Mouse (Mus musculus) right cerebral cortex, adult 2 months (tissue): ENCODE measurements around the gene Rpgrip1l.

Source experiments
- DNase-seq, 2 experiments: peaks; one replicate each; pipeline ENCODE4 v3.0.0; 2021 to 2022; ENCODE audit warnings: low spot score in 2 of 2

Gene Rpgrip1l

GRCm38 (mm10) chr8:91273493-91273892 is 39.6 kb downstream of the Rpgrip1l start:
- DNase-seq: no peak

- DNase-seq: no peak
Observed at GRCm38 (mm10) chr8:91269374-91269958, 43.6 kb downstream of the Rpgrip1l start.

DNA sequence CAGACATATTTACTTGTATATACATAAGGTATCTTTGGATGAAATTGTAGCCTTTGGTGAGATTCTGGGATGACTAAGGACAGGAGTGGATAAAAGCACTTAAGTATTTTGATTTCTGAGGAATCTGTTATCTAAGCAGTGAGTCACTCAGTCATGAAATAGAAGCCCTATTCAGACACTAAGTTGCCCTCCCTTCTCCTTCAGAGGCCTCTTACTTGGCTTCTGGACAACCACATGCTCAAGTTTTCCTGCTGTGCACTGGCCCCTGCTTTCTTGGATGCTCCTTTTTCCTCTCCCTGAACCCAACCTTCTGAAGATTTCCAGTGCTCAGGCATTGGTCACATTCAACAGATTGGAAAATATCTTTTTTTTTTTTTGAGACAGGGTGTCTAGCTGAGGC is 48.5 kb downstream of the Rpgrip1l start:
- no peak for DNase-seq

GRCm38 (mm10) chr8:91263939-91264338 is 49.1 kb downstream of the Rpgrip1l start:
- no peak for DNase-seq

DNA sequence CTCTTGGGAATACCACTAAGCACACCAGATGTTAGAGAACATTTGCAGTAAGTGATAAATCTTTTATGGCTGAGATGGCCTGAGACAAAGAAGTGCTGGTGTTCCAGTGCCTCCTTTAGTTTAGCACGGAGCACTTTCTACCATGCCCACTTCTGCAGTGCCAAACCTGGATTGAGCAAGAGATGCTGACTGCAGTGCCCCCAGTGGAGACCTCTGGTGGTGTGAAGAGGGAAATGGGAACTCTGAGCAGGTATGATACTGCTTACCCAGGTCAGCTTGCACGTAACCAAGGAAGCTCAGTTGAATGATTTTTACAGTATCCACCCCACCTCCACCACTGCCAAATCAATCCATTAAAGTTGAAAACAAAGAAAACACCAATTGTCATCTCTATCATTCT is 51.5 kb downstream of the Rpgrip1l start:
- DNase-seq: no peak

DNA sequence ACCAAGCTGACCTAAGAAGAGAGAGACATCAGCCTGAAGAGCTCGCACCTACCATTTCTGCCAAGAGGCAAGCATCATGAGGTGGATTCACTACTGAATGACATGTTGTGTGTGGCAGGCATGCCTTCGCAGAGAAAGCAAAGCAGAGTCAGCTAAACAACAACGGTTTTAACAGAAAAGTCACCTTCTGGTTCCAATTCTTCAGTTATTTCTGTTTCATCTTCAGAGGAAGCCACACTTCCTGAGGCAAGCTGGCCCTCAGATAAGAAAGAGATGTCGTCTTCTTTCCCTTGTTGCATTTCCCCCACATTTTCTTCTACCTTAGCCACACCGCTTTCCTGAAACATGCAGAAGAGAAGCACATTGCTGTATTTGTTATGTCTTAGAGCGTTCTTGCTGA is 62.1 kb downstream of the Rpgrip1l start:
- no peak for DNase-seq

DNA sequence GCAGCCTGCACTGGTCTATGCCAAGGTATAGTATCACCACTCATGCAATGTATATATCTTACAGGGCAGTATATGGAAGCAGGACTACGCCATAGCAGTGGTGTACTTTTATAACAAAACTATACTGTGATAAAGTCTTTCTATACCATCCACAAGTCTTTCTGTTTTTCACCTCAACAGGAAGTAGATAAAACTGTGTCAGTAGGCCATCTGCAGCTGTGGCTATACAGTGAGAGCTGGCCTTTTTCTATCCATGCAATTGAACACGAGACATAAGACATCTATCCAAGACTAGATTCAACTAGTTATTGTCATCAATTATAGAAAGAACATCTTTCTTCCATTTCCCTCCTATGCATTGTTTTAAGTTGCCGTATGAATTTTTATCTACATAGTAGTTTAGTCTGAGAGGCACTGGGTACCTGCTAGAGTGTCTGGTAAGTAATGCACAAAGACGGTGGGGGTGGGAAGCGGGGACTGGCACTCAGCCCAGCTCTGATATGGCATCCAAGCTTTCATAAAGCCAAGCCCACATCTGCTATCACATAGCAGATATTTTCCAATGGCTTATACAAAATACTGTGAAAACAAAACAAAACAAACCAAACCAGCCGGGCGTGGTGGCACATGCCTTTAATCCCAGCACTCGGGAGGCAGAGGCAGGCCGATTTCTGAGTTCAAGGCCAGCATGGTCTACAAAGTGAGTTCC is 63.1 kb downstream of the Rpgrip1l start:
- DNase-seq: peak in 1 of 2 experiments; percentile 16

GRCm38 (mm10) chr8:91245821-91246454 is 67.1 kb downstream of the Rpgrip1l start:
- DNase-seq: no peak

DNA sequence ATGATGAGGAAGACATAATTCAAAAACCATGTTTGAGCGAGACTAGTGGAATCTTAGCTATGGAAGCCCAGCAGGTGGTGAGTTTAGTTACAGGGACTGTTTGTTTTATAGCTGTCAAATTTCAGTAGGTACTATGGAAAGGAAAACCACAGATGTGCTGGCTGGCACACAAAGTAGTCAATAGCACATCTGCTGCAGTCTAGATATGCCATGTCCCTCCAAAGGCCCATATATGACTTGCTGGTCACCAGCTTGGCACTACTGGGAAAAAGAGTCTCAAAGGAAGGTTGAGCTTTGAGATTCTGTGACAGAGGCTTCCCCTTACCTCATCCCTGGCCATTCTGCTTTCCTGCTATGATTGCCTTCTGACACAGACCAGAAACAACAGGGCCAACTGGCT is 70.3 kb downstream of the Rpgrip1l start:
- DNase-seq: no peak

DNA sequence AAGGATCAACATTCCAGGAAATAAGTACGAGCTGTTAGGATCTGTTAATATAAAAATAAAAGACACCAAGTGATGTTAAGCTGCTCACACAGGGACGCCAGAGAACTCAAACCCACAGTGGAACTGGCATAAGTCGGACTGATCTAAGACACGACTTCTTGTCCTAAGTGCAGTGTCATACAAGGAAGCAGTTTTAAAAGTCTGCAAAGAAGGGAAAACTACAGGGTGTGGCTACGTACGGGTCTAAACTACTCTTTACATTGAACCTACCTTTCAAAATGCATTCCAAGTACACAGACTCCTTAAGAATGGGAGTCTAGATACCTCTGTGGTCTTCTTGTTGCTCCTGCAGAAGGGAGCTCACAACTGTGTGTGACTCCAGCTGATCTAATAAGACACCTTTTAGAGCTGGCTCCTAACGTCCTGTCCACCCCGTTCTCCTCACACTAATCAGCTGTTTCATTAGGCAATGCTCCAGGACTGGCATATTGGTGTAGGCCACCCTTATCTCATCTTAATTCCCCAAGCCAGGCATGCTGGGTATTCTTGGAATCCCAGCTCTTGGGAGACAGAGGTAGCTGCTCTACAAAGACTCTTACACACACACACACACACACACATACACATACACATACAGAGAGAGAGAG is 71.1 kb downstream of the Rpgrip1l start:
- no peak for DNase-seq

DNA sequence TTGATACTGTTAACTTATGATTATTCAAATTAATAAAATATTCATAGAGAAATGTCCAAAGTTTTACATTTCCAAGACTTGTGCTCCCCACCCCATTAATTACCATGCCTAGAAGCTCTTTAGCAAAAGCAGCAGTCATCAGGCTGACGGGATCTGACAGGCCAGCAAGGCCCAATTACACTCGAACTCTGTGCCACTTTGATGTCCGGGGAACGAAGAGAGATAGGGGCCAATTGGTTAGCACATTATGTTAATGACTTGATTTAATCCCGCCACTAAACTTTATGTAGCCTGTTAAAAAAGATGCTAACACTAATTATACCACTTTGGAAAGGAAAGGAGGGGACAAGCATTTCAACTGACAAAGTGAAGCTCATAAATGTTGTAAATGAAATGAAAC is 71.7 kb downstream of the Rpgrip1l start:
- DNase-seq: no peak

DNA sequence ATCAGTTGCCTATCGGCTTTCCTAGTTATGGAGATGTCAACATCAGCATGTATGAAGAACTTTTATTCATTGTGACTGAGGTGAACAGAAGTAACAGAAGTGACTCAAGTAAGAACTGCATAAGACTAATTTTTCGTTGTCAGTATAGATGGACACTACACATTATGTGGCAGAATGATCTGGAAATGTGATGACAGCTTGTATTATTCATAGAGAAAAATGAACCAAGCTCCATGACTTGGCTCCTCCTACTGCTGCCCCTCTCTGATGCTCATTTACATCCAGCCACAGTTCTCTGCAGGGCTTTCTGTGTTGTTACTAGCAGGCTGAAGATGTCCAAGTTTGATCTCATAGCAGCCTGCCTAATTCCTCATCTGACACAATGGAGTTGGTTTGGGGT is 75.9 kb downstream of the Rpgrip1l start:
- no peak for DNase-seq

DNA sequence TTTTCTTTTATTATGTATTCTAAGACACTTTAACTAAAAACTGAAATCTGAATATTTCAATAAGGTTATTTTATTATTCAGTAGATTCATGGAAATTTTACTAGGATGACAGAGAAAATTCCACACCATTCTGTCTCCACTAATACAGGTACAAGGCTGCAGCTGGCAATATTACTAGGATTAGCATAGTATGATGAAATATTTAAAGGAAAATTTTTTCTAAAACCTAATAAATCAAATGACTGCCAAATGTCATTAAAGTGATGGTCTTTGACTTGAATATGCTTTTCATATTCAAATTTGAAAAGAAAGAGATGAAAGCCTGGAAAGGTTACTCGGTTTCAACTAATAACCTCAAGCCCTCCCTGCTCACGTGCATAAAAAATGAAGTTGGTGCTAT is 79.0 kb downstream of the Rpgrip1l start:
- no peak for DNase-seq

DNA sequence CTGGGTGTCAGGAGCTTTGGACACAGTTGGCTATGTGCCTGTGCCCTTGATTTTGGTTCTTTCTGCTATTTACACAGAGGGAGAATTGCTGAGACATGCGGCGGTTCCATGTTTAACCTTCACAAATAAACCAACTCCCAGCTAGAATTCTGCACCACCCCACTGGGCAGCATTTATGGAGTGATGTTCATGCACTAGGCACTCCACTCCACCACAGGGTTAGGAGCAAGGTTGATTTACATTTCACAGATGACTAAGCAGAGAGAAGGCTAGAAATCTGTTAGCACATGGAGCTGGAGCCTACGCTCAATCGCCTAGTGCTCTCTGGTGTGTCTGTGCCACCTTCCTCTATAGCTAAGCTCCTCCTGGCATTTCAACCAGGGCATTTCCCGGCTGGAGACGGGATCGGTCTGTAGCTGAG is 85.6 kb downstream of the Rpgrip1l start:
- DNase-seq: no peak

- no peak for DNase-seq
Observed at GRCm38 (mm10) chr8:91224227-91224626, 88.8 kb downstream of the Rpgrip1l start.

- no peak for DNase-seq
Observed at GRCm38 (mm10) chr8:91221841-91222240, 91.2 kb downstream of the Rpgrip1l start.

DNA sequence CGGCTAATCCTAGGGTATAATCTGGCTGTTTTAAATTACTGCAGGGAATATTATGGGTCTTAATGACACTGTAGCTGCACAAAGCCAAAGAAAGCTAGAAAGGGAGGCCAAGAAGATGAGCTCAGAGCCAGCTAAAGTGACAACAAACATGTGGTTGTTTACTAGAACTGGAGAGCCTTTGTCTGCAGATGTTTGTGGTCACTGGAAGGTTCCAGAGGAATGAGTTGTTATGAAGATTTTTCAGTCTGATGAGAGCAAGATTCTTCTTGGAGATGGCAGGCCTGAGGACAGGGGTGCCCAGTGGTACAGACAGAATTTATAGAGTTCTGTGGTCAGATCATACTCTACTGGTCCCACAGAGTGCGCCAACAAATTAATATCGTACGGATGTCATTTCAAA is 94.8 kb downstream of the Rpgrip1l start:
- DNase-seq: no peak

DNA sequence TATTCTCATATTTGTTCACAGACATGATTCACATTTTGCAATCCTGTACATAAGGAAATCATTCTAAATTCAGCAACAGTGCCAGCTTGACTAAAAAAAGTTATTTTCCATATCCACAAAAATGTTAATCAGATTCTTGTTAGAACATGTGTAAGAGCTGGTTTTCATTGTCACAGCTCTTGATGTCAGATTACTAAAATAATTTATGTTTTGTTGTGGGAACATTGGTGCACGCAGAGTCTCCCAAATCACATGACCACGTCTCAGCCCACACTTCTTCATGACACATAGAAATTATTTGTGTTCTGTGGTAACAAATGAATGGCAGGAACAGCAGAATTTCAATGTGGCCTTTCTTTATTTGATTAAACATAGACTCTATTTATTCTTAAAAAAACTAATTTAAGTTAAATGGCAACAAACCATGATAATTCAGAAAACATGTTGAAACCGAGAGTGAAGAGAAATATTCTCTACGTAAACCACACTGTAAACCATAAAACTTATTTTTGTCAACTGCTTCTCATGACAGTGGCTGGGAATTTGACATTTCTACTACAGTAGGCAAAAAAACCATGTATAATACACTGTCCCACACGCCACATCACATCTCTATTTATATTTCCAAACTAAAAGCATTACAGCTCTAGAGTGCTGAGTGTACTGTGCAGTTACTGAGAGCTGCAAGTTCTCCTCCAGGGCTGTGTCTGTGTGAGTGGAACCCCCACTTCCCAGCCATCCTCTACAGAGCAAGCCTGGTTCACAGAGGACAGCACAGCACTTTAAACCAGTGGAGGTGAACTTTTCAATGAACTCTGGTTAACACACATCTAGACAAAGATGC is 95.8 kb downstream of the Rpgrip1l start:
- DNase-seq: no peak

DNA sequence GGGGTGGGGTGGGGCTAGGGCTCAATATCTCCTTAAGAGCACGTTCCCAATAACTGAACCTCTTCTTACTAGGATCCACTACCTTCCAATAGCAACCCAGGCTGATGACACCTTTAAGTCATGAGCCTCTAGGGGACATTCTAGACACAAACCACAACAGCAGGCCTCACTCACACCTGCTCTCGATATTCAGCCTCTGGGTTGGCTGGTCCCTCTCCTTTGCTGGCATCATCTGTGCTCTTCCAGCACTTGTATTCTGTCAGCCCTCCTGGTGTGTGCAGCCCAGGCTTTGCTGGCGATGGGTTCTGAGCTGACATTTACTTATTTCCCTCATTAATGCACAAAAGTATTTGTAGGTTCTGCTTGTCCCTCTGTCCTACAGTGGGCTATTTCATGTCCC is 98.8 kb downstream of the Rpgrip1l start:
- DNase-seq: no peak

DNA sequence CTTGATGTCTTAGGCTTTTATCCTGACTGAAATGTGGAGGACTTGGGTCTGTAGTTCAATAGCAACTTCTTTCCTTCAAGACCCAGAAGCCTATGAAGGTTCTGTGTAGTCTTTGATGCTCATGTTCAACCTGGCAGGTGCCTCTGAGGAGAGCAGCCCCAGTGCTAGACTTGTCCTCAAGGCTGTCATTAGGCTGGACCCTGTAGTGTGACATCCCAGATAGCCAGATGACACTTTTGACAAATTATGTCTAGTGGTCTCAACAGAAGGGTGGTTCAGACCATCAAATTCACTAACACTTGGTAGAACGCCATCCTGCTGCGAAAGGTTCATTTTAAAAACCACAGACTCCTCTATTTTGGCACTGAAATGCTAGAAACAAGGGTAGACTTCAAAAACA is 100.1 kb downstream of the Rpgrip1l start:
- no peak for DNase-seq

DNA sequence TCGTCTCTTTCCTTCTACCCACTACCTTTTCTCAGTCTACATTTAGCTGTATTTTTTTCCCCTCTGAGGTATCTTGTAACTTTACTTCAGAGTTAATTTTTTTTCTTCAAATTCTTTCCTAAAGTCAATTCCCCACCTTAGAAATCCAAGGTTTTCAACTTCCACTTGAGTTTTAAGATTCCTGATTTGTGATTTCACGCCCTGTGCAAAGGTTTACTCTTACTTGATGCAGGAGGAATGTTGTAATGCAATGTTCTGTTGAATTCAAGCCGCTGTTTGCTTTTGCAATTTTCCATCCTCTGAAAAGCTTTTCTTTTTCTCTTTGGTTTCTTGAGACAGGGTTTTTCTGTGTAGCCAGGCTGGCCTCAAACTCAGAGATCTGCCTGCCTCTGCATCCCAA is 103.4 kb downstream of the Rpgrip1l start:
- DNase-seq: no peak

DNA sequence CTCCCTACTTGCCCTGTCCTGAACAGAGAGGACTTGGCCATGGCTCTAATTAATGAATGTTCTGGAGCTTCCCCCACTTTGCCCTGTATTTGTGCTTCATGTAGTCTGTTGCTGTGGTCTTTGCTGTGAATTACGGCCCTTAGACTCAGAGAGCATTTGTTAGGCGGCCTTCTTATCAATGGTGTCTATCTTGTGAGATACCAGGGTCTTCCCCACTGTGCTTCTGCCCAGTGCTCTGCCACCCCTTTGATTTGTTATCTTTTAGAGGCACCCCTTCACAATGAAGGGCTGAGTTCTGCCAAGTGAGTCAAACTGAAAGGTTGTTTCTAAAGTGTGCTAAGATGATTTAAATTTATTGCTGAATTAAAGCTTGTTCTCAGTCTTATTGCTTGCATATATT is 105.4 kb downstream of the Rpgrip1l start:
- no peak for DNase-seq
